Mouse (Mus musculus) midbrain, embryonic 14.5 days (tissue): ENCODE results near the gene Retreg1. TPM values are rescaled to one million over a fixed set of nuclear protein-coding genes. Genes with fewer than 3 reads are reported as not detected.

Source experiments
- ATAC-seq: fragments of 200-750 bp; cut with Nextera tagmentation; 2 replicates; pipeline ENCODE4 v1.8.0; 2017; ENCODE audit warnings: moderate number of reproducible peaks, moderate library complexity; ENCODE audit not compliant: low FRiP score, low TSS enrichment
- DNase-seq: peaks from one replicate; pipeline ENCODE4 v3.0.0-alpha.2; 2015
- H3K27ac ChIP-seq: fragments of 300-500 bp; sonication (generic); replicated peaks from 2 replicates; pipeline ENCODE4 v1.5.1; 2014; ENCODE audit warnings: mild to moderate bottlenecking, low read depth, low read length, moderate library complexity
- H3K27me3 ChIP-seq: fragments of 300-500 bp; sonication (generic); 2 replicates; pipeline ENCODE4 v1.6.1; 2014; ENCODE audit warnings: low read length, control low read depth, mixed read lengths; ENCODE audit not compliant: control insufficient read depth, insufficient read depth
- H3K36me3 ChIP-seq: fragments of 300-500 bp; sonication (generic); 2 replicates; pipeline ENCODE4 v1.6.1; 2014; ENCODE audit warnings: low read length, control low read depth; ENCODE audit not compliant: control insufficient read depth, insufficient read depth
- H3K4me1 ChIP-seq: fragments of 300-500 bp; sonication (generic); 2 replicates; pipeline ENCODE4 v1.6.1; 2014; ENCODE audit warnings: mild to moderate bottlenecking, antibody characterized with exemption, low read length, control low read depth; ENCODE audit not compliant: control insufficient read depth, insufficient read depth
- H3K4me2 ChIP-seq: fragments of 300-500 bp; sonication (generic); 2 replicates; pipeline ENCODE4 v1.6.1; 2014; ENCODE audit warnings: mild to moderate bottlenecking, low read length, moderate library complexity
- H3K4me3 ChIP-seq: fragments of 300-500 bp; sonication (generic); replicated peaks from 2 replicates; pipeline ENCODE4 v1.5.1; 2014; ENCODE audit warnings: low read depth, low read length
- H3K9ac ChIP-seq: fragments of 300-500 bp; sonication (generic); replicated peaks from 2 replicates; pipeline ENCODE4 v1.6.1; 2014; ENCODE audit warnings: mild to moderate bottlenecking, low read length, moderate library complexity
- H3K9me3 ChIP-seq: fragments of 300-500 bp; sonication (generic); 2 replicates; pipeline ENCODE4 v1.6.1; 2016; ENCODE audit warnings: low read length, control low read depth, mixed read lengths; ENCODE audit not compliant: control insufficient read depth
- WGBS: fragments of 180-500 bp; shearing (Covaris S2); extraction: QIAGEN DNeasy Blood & Tissue Kit; methylation state at CpG from one replicate; pipeline ENCODE4 v1.1.7; 2014; 5-methylcytosine and 5-hydroxymethylcytosine counted together
- polyA plus RNA-seq: library from polyadenylated mRNA; unstranded; fragments of >200 nt; fragmentation: Nextera tagmentation; extraction: Ambion mirVana; gene quantifications from 2 replicates; pipeline ENCODE4 v1.2.1, GENCODE M21; 2014

The Retreg1 gene
- polyA plus RNA-seq, 1 experiment from 2014 or later, result 13.6 TPM

- Histone ChIP-seq H3K36me3 (no peaks in the 10 kb centered on the region), H3K9ac (no peak overlapping the region), H3K4me1 (no peaks in the 10 kb centered on the region), H3K4me3 (no peak overlapping the region), H3K27me3 (no peaks in the 10 kb centered on the region), H3K9me3 (no peaks in the 10 kb centered on the region), H3K4me2 (no peak overlapping the region), H3K27ac (no peak overlapping the region)
- WGBS, result 43% methylated on average over 11 of the region's 11 CpGs
- no peak for ATAC-seq
- no peak for DNase-seq
Measured at GRCm38 (mm10) chr15:25956422-25957117, 113.6 kb downstream of the Retreg1 start.

- no peak for ATAC-seq
- no peak for DNase-seq
- H3K27me3 ChIP-seq, result no peaks in the 10 kb centered on the region
- H3K9ac ChIP-seq, result no peak overlapping the region
- no peak overlapping the region for H3K4me2 ChIP-seq
- H3K4me1 ChIP-seq, result no peaks in the 10 kb centered on the region
- H3K27ac ChIP-seq, result no peak overlapping the region
- H3K9me3 ChIP-seq, result no peaks in the 10 kb centered on the region
- 89% methylated on average over 10 of the region's 10 CpGs for WGBS
- no peaks in the 10 kb centered on the region for H3K36me3 ChIP-seq
- H3K4me3 ChIP-seq, result no peak overlapping the region
Measured at GRCm38 (mm10) chr15:25957651-25958050, 114.7 kb downstream of the Retreg1 start.

DNA sequence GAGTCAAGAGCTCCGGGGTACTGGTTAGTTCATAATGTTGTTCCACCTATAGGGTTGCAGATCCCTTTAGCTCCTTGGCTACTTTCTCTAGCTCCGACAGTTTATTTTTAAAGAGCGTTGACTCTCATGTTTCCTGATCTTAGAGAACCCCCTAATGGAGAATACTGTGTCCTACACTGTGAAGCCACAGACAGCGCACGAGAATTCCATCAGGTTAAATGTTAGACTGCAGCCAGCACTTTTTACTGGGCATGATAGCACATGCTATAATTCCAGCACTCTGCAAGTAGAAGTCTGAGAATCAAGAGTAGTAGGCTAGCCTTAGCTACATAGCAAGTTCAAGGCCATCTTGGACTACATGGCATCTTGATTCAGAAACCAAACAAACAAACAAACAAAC is 116.4 kb downstream of the Retreg1 start:
- peak; percentile 74 for ATAC-seq
- Histone ChIP-seq H3K9ac (no peak overlapping the region), H3K27ac (no peak overlapping the region), H3K9me3 (no peaks in the 10 kb centered on the region), H3K4me2 (no peak overlapping the region), H3K4me1 (no peaks in the 10 kb centered on the region), H3K4me3 (no peak overlapping the region), H3K27me3 (no peaks in the 10 kb centered on the region), H3K36me3 (no peaks in the 10 kb centered on the region)
- DNase-seq, result peak; percentile 83
- WGBS, result 42% methylated on average over 5 of the region's 5 CpGs

GRCm38 (mm10) chr15:25960231-25960630 is 117.3 kb downstream of the Retreg1 start:
- no peak overlapping the region for H3K27ac ChIP-seq
- 91% methylated on average over 5 of the region's 5 CpGs for WGBS
- H3K4me2 ChIP-seq, result no peak overlapping the region
- H3K27me3 ChIP-seq, result no peaks in the 10 kb centered on the region
- H3K9ac ChIP-seq, result no peak overlapping the region
- H3K4me3 ChIP-seq, result no peak overlapping the region
- no peaks in the 10 kb centered on the region for H3K36me3 ChIP-seq
- H3K4me1 ChIP-seq, result no peaks in the 10 kb centered on the region
- ATAC-seq (no peak), DNase-seq (no peak)
- no peaks in the 10 kb centered on the region for H3K9me3 ChIP-seq

- H3K4me2 ChIP-seq, result no peak overlapping the region
- H3K27ac ChIP-seq, result no peak overlapping the region
- H3K36me3 ChIP-seq, result no peaks in the 10 kb centered on the region
- H3K9ac ChIP-seq, result no peak overlapping the region
- WGBS, result 87% methylated on average over 6 of the region's 6 CpGs
- H3K27me3 ChIP-seq, result no peaks in the 10 kb centered on the region
- H3K9me3 ChIP-seq, result no peaks in the 10 kb centered on the region
- DNase-seq, result no peak
- no peaks in the 10 kb centered on the region for H3K4me1 ChIP-seq
- no peak overlapping the region for H3K4me3 ChIP-seq
- ATAC-seq, result no peak
Measured at GRCm38 (mm10) chr15:25966220-25966774, 123.3 kb downstream of the Retreg1 start.

GRCm38 (mm10) chr15:25971596-25971995 is 128.6 kb downstream of the Retreg1 start:
- 93% methylated on average over 9 of the region's 9 CpGs for WGBS
- Histone ChIP-seq H3K4me1 (no peaks in the 10 kb centered on the region), H3K27me3 (no peaks in the 10 kb centered on the region), H3K4me3 (no peak overlapping the region), H3K9ac (no peak overlapping the region), H3K9me3 (no peaks in the 10 kb centered on the region), H3K4me2 (no peak overlapping the region), H3K27ac (no peak overlapping the region), H3K36me3 (no peaks in the 10 kb centered on the region)
- no peak for DNase-seq
- ATAC-seq, result no peak

DNA sequence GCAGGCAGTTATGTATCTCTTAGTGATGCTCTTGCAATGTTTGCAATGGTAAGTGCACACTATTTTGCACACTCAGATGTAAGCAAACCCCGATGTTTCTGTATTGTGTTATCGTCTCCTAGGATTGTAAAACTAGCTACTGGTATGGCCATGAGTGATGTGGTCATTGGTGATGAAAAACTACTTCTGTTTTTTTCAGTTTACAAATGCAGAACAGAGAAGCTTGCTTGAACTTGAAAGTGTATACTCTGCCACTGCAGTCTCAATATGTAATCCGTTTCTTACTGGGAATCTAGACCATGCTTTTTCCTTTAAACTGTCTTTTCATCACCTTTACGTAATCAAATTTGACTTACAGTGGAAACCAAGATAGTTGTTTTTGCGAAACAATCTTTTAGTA is 129.8 kb downstream of the Retreg1 start:
- H3K27ac ChIP-seq, result no peak overlapping the region
- no peaks in the 10 kb centered on the region for H3K9me3 ChIP-seq
- no peaks in the 10 kb centered on the region for H3K27me3 ChIP-seq
- DNase-seq (no peak), ATAC-seq (no peak)
- H3K9ac ChIP-seq, result no peak overlapping the region
- no peaks in the 10 kb centered on the region for H3K36me3 ChIP-seq
- no peaks in the 10 kb centered on the region for H3K4me1 ChIP-seq
- no peak overlapping the region for H3K4me3 ChIP-seq
- WGBS, result 90% methylated on average over 5 of the region's 5 CpGs
- no peak overlapping the region for H3K4me2 ChIP-seq

DNA sequence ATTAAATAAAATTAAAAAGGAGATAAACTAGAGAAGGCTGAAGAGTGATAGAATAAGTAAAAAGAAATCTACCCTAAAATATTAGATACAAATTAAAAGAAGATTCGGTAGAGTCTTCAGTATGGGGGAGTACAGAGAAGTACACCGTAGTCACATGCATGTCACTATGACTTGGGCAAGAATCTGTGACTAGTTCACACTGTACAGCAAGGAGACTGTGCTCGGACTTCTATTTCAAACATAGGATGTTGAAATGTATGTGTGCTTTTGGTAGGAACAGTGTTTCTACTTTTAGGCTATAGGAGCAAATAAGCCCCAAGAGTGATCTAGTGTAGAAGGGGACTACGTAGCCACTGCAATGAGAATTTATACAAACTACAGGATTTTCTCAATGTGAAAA is 131.4 kb downstream of the Retreg1 start:
- WGBS, result 91% methylated on average over 4 of the region's 4 CpGs
- ATAC-seq, result no peak

DNA sequence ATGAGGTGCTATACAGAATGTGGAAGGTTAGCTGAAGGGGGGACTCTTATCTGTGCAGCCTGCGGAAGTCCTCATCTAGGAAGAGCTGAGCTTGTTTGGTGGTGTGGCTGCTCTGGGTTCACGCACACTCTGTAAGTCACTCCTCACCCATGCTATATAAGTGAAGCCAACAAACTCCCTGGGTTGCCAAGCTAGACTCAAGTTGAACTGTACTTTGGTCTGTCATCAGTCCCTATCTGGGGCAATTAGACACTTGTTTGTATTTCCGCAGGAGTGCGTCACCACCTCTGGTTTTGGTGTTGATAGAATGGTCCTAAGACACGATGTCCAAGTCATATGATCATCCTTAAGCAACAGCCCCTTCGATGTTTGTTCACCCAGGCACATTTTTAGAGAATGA is 132.8 kb downstream of the Retreg1 start:
- ATAC-seq, result no peak
- 93% methylated on average over 6 of the region's 6 CpGs for WGBS
- Histone ChIP-seq H3K4me1 (no peaks in the 10 kb centered on the region), H3K27ac (no peak overlapping the region), H3K4me3 (no peak overlapping the region), H3K4me2 (no peak overlapping the region), H3K27me3 (no peaks in the 10 kb centered on the region), H3K9ac (no peak overlapping the region), H3K9me3 (no peaks in the 10 kb centered on the region), H3K36me3 (no peaks in the 10 kb centered on the region)
- DNase-seq, result no peak

More for the DNA sequence above, 131.4 kb downstream of the Retreg1 start:
- Histone ChIP-seq H3K9me3 (no peaks in the 10 kb centered on the region), H3K27ac (no peak overlapping the region), H3K36me3 (no peaks in the 10 kb centered on the region), H3K9ac (no peak overlapping the region), H3K4me3 (no peak overlapping the region), H3K27me3 (no peaks in the 10 kb centered on the region), H3K4me2 (no peak overlapping the region), H3K4me1 (no peaks in the 10 kb centered on the region)
- no peak for DNase-seq
